Mouse (Mus musculus) urinary bladder, adult 18-20 months (tissue): ENCODE measurements around the gene Trim40.

Source experiments
- DNase-seq, 2 experiments: peaks; one replicate each; pipeline ENCODE4 v3.0.0; 2022; ENCODE audit warnings: low spot score in 2 of 2, mixed read lengths in 2 of 2

The Trim40 gene

DNA sequence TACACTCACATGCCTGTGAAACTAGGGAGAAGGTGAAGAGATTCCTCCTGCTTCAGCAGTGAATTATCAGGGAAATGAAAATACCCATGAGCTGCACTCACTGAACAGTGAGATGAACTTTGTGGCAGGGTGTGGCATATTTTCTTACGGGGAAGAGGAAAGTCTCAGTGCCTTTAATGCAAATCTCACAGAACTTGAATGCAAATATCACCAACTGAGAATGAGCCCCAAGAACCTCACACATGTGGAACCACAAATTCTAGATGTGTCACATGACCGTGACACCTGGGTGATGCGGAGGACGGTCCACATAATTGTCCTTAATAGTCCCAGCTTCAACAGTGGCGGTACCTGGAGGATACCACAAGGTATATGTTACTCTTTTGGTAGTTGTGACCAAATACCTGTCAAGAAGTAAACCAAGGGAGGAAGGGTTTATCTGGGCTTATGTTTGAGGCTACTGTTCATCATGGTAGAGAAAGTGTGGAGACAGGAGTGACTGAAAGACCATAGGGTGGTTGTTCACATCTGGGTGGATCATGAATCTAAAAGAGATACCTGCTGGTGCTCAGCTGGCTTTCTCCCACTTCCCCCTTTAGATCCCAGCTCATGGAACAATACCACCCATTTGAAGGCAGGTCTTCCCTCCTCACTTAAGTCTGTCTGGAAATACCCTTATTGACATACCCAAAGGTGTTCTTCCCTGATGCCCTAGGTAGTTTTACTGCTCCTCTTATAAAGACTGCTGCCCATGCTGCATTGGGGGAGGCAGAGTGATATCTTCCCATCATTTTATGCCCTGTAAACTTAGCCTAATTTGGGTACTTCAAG, at the start of gene Trim40:
Trim40 (minus strand) TSS at position 51 of the 831 bp plus-strand sequence.
- DNase-seq: no peak

DNA sequence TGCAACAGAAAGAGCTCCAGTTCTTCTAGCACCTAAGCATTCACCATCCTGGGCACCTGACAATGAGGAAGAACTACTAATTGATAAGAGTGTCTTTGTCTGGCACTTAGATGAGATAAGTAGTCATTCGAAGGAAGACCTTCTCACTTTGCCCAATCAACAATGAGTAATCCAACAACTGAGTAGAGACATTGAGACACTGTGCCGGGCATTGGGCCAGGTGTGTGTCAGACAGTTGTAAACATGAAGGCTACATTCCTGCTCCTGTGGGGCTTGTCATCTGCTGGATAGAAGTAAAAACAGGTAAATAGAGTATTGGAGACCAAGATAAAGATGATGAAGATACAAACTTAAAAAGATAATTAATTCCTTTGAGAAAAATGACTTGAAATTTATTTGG, 48.1 kb upstream of the Trim40 start:
- no peak for DNase-seq

DNA sequence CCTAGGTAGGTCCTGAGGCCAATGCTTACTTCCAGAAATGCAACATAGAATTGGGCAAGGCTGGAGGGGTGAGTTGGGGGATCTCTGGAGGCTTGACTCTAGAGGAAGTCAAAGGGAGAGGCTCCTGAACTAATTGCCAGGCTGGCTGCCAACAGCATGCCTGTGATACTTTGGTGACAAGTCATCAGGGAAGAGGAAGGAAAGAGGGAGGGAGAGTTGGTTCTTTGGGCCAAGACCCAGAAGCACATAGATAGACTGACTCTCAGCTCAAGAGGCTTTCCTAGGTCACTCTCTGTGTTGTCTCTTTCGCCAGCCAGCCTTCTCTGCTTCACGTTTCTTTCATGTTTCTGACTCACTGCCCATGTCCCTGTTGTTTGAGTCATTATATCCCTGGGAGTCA, 41.9 kb upstream of the Trim40 start:
- no peak for DNase-seq

DNA sequence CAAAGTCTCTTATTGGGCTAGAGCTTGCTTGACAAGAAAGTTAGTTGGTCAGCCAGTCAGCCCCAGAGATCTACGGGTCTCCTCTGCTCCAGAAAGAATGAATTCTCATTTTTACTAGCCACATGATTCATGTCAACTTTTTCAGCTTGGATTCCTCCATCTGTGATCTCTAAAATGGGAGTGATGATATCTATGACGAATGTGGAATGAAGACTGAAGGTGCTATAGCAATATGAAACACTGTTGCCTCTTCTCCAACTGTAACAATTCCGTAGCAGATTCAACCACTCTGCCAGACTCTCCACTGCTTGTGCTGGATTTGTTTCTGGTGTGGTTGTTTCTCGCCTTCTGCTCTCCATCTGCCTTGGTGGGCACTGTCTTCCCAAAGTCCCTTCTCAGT, 41.2 kb upstream of the Trim40 start:
- no peak for DNase-seq

DNA sequence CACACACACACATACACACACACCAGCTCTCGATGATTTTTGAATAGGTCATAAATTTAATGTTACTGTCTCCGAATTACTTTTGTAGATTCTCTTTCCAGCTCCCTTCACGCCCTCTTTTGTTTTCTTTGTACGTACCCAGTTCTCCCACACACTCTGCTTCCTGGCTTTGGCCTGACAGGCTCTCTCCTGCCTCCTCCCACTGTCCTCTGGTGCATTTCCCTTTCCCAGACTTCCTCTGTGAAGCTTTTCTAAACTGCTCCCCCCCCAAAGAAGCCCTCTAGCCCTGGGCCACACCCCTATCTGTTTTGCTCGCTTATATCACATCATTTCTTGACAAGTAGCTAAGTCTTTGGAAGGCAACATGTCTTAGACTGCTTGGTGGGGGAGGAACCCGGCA, 40.3 kb upstream of the Trim40 start:
- no peak for DNase-seq

DNA sequence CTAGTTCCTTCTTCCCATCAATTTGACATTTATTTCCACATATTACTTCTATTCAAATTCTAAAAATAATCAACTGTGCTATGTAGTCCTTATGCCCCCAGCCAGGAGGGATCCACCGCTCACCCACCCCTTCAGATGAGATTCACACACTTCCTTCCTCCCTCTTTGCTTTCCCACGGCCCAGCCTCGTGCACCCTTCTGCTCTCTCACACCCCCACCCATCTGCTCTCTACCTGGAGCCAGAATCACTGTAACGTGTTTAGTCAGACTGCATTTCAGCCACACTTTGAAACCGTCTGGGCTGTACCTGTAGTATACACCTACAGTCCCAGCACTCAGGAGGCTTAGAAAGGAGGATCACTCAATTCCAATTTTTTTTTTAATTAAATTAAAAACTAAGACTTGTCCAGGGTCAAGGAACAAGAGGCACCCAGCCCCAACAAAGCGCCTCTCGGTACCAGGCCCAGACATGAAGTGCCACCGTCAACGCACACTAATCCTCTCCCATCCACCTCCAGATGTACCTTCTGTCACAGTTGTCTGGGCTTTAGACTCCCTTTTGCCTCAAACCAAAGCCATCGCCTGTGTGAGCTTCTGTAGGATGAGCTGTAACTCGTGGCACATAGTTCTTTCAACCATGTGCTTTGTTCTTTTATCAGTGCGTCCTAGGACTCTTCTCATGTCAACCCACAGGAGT, 39.5 kb upstream of the Trim40 start:
- no peak for DNase-seq

DNA sequence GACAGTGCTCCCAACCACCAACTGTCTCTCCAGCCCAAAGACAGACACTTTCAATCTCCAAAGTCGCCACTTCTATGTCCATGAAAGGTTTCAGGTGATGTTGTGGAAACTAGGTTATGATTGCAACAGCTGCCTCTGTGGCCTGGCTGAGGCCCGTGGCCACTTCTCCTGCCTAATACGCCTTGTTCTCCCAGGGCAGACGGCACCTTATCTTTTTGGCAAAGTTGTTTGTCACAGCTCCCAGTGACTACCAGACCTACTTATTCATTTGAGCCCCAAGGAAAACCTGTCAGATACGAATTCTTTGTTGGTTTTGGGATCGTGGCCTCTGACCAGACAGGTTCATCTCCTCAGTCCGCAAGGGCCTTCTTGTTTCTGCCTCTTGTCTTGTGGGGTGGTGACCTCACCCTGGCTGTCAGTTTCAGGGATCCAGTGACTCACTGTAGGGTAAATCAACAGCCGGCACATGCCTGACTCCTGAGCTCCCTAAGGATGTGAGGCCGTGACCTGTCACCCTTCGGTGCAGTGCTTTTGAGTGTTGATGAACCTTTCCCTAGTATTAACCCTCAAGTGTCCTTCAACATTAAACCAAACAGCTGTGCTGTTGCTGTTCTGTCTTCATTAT, 37.7 kb upstream of the Trim40 start:
- no peak for DNase-seq

DNA sequence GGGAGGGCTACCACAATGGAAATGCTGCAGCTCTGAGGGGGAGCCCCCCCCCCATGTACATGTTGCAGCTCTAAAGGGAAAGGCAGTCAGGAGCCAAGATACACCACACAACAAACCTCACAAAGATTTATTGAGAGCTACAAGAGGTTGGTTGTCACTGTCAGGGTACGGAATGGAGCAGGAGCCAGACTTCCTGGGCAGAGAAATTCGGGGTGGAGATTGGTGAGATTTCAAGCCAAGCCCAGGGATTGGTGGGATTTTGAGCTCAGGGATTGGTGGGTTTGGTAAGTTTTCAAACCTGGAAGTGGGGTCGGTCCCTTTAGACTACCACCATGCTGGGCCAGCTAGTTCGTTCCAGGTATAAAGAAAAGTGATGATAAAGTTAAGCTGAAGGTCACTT, 33.6 kb upstream of the Trim40 start:
- no peak for DNase-seq

DNA sequence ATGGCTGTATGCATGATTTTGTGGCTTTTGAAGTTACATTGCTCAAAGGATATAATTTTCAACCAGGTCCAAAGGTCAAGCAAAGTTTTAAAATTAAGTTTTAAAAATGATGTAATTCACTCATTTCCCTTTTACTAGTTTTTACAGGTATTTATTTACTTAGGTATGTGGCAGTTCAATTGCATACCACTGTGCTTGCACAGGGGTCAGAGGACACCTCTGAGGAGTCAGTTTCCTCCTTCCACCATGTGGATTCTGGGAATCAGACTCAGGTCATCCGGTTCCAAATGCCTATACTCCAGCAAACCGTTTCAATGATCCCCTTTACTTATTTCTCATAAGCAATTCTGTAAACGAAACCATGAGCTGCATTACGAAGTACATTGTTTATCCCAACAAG, 32.8 kb upstream of the Trim40 start:
- no peak for DNase-seq

DNA sequence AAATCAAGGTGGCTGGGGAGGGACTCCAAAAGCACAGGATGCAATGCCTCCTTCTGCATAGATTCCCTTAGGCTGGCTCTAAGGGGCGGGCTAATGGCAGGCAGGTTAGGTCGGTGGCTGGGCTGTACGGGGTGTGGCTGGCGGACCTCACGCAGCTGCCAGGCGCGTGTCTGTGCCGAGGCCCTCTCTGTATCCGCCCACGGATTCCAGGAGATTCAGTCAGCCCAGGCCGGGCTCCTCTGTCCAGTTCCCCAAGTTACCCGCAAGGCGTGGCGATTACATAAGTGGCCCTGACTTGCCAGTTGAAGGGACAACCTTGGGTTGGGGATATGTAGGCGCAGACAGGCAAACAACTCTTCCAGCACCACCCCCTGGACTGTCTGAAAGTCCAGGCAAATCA, 30.3 kb upstream of the Trim40 start:
- peak; percentile 34 to 71 for DNase-seq

DNA sequence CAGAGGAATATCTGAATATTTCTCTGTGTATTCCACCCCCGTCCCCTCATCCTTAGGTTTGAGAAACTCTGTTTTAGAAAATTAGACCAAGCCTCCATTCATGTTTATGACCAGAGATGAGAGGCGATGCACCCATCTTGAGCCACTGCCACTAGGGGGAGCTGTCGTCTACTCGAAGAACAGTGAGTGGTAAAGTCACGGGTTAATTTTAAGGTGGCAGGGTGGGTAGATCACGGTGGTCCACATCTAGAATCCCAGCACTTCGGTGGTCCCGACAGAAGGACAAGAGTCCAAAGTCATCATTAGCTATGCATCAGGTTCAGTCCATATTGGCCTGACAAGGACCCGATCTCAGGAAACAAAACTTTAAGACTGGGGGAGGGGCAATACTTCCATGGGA, 25.2 kb upstream of the Trim40 start:
- peak in 1 of 2 experiments; percentile 55 for DNase-seq

DNA sequence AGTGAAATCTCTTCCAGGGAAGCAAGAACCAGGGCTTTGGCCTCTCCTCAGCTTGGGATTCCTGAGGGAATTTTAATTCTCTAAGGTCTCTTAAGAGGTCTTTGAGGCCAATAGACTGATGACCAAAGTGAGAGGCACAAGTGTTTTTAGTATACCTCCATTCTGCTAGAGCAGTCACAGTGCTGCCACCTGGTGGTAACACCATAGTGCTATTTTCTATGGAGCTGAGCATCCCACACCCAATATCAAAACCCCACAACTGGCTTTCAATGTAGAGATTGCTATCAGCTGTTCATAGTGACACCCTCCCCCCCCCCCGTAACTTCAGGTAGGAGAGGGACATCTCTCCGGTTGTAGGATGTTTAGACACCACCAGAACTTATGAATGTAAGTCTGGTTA, 24.2 kb upstream of the Trim40 start:
- DNase-seq: peak; percentile 35 to 50

DNA sequence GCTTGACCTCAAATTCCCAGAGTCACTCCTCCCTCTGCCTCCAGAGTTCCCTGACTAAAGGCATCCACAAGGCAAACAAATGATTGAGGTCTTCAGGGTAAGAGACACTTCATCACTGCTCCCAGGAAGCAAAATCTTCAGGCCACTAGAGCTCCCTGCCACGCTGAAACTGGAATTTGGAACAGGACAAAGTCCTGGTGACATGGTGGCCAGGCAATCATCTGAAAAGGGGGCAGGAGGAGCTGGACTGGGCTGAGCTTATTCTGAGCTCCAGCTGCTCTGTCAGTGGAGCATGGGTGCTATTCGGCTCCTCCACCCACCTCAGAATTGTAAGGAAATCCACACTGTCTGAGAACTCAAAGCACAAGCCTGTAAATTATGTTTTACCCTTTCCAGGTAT, 22.1 kb upstream of the Trim40 start:
- DNase-seq: no peak

DNA sequence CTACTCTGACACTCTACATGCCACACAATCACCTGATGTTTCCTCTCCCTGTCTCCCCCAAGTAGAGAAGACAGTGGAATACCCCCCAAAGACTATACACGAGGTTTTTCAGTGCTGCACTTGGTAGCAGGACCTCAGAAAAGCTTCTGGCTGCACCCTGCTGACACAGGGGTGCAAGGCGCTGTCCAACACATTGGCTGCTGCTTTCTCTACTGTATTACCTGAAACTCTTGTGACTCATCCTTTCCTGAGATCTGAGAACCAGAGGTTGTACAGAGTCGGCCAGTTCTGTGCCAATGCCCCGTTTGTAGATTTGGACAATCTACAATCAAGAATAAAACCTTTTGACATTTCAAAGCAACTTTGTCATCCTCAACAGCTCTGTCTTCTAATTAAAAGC, 19.9 kb upstream of the Trim40 start:
- no peak for DNase-seq

DNA sequence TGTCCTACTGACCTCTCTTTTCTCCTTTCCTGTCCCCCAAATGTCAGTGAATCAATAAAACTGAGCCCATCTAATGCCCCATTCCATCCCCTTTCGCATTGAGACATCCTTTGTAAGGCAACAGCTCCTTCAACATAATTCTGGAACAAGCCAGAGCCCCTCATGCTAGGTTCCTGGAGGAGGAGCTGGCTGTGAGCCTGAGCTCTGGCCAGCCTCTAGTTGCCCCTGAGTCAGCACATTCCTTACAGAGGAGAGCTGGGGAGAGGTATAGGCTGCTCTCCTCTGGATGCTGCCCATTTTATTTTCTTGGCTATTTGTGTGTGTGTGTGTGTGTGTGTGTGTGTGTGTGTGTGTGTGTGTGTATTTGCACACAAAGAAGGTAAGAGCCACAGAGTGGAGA, 18.3 kb upstream of the Trim40 start:
- DNase-seq: no peak

DNA sequence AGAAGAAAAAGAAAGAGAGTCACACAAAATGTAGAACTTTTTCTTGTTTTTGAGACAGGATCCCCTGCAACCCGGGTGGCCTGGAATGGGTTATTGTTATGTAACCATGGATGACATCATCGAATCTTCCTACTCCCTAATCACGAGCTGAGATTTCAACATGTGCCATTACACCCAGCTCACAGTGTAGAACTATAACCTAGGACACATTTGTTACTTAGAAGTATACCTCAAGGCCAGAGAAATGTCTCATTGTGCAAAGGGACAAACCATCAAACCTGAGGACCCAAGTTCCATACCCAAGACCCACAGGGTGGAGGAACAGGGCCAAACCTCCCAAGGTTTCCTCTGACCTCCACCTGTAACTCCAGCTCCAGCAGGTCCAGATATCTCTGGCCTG, 13.7 kb upstream of the Trim40 start:
- DNase-seq: no peak

DNA sequence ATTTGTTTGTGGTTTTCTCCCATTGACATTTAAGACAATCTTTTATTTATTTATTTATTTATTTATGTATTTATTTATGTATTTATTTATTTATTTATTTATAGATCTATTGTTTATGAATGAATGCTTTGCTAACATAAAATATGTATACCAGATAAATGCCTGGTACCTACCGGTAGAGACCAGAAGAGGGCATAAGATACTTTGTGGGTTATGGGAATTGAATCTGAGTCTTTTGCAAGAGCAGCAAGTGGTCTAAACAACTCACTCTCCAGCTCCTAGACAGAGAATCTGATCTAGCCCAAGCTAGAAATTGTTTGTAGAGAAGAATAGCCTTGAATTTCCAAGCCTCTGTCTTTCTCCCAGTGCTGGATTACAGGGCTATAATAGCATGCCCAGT, 10.8 kb upstream of the Trim40 start:
- no peak for DNase-seq

DNA sequence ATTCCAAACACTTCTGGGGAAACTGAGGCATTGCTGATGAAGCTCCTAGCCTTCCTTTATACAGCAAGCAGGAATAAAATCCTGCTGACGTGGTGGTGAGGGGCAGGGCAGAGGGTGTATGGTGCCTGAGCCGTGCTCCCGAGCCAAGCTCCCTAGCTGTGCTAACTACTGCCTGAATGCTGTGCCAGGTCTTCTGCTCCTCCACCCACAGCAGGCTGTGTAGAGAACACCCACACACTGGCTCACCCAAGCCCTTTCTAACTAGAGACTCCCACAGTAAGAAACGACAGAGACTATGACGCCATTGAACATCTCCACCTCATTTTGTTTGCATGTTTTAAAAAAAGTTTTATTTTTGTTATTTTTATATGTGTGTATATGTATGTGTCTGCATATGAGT, 10.1 kb upstream of the Trim40 start:
- no peak for DNase-seq

DNA sequence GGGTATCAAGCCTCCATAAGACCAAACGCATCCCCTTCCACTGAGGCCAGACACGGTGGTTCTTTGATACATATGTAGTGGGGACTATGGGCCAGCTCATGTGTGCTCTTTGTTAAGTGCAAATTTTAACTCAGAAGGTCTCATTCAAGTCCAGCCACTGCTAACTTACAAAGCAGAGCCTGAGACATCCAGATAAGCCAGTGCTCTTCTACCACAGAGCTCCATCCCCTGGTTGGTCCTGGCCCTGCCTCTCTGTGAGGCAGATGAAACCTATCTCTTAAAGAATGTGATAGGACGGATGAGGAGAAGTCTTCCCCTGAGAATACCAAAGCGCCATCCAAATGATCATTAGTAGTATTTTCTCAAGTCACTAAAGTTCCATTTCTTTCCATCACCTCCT, 9.5 kb upstream of the Trim40 start:
- DNase-seq: no peak

DNA sequence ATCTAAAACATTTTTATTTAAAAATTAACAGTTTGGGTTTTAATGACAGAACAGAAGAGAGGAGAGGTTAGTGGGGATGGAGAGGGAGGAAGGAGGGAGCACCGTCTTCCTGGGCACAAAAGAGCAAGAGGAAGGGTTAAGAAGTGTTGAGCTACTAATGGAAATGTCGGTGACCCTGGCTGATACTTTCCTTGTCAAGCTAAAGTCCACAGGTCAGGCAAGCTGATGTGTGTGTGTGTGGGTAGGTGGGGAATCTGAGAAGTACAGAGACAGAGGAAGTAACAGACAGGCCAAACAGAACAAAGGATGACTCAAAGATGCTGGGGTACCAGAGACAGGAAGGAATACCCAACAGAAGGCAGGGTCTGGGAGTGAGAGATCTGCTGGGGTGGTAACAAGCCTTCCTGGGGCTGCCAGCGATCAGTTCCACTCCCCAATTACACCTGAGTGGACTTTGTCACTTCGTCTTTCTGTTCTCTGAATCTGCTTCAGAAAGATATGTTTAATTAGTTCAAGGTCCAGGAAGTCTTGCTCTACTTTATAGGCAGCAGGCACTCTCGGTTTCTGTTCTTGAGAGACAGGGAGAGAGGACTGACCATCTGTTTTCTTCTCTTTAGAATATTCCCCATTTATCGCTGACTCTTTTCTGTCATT, 7.8 kb upstream of the Trim40 start, which contains the start of gene Trim31:
Trim31 (plus strand) TSS at position 567 of the 654 bp plus-strand sequence.
- no peak for DNase-seq

DNA sequence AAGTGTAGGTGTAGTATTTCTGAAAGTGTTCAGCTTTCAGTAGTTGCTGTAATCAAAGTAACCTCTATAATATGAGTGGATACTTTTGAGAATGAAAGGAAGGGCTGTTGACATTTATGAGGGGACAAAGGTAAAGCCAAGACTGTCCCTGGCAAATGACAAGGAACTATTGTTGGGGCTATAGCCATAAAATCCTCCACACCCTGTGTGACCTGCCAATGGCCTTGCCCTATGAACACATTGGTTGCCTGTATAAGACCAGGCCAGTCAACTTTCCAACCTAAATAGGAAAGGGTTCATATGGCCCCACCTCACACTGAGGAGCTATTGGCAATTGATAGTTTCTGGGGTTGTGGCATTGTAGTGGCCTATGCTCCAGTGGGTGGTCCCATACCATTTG, 7.1 kb upstream of the Trim40 start:
- no peak for DNase-seq

DNA sequence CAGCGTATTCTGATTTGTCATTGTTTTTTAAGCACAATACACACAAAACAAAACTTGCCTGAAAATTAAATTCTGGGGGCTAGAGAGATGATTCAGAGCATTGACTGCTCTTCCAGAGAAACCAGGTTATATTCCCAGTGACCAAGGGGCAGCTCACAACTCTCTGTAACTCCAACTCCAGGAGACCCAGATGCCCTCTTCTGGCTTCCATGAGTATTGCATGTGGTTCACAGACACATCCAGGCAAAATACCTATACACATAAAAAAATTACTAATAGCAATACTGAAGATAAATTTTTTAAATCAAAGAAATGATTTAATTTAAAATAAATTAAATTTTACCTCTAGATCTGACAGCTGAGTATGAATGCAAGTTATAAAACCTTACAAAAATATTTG, 6.7 kb upstream of the Trim40 start:
- peak in 1 of 2 experiments; percentile 9 for DNase-seq
